Mouse (Mus musculus): ENCODE measurements around the gene Cldn3.

DNA sequence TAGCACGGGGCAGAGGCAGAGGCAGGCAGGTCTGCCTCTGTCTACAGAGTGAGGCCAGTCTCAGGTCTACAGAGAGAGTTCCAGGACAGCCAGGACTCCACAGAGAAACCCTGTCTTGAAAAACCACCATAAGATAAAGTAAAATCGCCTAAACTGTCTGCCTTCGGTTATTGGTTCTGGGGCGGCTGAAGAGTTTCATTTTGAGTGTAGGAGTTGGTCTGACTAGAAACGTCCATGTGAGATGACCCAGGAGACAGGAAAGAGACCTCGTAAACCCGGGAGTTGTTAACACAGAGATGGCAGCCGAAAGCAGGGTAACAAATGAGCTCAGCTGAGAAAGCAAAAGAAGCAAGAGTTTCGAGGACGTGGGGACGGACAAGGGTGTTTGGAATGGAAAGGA, 3.2 kb downstream of the Cldn3 start:
- TF ChIP-seq CTCF (IDR thresholded peaks at IDR 0.05; ENCODE audit: low read depth, low read length) = no peak
- TF ChIP-seq POLR2A (IDR thresholded peaks at IDR 0.05; ENCODE audit: borderline replicate concordance, low read depth, low read length) = no peak

Measured in bone marrow macrophage, adult 2 months (primary cell).